Mouse (Mus musculus) lung, adult 2 months (tissue): ENCODE results near the gene Pax8.

Experiments
- CTCF ChIP-seq: fragments of 200-500 bp; IDR thresholded peaks from 2 replicates; pipeline ENCODE4 v1.5.1; 2011; ENCODE audit warnings: mild to moderate bottlenecking, low read length, control low read depth; ENCODE audit not compliant: insufficient read depth
- POLR2A ChIP-seq: fragments of 200-500 bp; IDR thresholded peaks from 2 replicates; pipeline ENCODE4 v1.6.1; 2011; ENCODE audit warnings: low read depth, mild to moderate bottlenecking, control low read depth, low read length, borderline replicate concordance; ENCODE audit errors: extremely low read depth

DNA sequence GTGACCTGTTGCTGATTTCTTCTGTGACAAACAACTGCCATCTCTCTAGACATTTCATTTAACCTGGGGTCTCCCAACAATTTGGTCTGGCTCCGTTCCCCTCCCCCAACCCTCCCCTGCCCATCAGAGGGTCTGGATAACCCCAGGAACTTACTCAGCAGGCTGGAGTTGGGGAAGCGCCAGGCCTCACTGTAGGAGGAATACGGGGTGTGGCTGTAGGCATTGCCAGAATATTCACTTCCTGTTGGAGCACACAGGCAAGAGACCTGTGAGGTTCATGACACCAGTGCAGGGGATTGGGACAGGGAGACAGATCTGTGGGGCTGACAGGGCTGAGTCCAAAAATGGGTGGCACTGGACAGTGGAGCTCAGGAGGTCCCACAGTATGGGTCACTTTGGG, 52.6 kb downstream of the Pax8 start:
- no peak for TF ChIP-seq POLR2A
- TF ChIP-seq CTCF, result no peak
